Mouse (Mus musculus) layer of hippocampus, adult 11-12 months (tissue): Measurements from ENCODE around the gene Tsc22d3.

Source experiments
- DNase-seq: peaks from one replicate; pipeline ENCODE4 v3.0.0; 2022; ENCODE audit warnings: low spot score

Gene Tsc22d3

DNA sequence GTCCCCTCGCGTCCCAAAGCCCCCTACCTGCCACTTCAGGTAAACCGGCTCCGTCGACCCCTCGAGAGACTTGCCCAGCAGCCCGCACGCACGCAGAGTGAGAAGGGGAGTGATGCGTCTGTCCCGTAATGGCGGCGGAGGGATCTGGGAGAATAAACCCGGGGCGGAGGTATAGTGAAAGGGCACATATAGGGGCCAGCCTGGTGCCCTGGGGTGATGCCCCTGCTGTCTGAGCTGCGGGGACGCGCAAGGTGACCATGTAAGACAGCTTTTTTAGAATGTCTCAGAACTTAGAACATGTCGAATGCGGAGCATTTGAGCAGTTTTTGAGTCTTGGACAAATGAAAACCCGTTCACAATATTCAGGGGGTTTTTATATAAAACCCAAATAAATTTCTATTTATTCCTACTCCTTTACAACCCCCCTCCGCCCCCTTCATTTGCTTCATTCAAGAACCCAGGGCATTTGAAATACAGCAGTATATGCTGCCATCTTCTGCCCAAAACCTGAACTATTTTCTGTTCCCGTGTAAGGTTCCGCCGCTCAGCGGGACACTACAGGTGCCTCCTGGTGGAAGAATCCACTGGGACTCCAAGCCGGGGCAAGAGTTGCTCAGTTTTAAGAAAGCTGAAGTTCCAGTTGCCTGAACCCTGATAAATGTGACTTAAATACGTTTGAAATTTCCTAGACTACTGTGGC lies at the start of gene Tsc22d3:
Tsc22d3 (minus strand) TSS at position 250 of the 700 bp plus-strand sequence.
- peak; percentile 58 for DNase-seq

DNA sequence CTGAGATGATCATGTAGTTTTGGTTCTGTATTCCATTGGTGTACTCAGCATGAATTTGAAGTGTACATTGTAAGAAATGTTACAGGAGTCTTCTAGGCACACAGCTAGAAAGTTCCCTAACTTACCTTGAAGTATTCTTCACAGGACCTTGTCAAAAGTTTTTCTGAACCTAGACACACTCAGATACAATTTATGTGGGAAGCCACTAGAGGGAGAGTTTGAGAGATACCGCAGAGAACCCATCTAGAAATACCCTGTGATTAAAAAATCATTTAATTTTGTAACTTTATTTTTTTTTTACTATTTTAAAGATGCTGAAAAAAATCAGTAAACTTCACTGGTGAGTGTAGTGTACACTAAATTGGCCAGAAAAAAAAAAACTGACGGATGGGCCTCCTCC lies 39.1 kb upstream of the Tsc22d3 start:
- DNase-seq = no peak

GRCm38 (mm10) chrX:140638028-140638427 lies 37.6 kb upstream of the Tsc22d3 start:
- no peak for DNase-seq

GRCm38 (mm10) chrX:140624875-140625594 lies 24.6 kb upstream of the Tsc22d3 start:
- DNase-seq = no peak

DNA sequence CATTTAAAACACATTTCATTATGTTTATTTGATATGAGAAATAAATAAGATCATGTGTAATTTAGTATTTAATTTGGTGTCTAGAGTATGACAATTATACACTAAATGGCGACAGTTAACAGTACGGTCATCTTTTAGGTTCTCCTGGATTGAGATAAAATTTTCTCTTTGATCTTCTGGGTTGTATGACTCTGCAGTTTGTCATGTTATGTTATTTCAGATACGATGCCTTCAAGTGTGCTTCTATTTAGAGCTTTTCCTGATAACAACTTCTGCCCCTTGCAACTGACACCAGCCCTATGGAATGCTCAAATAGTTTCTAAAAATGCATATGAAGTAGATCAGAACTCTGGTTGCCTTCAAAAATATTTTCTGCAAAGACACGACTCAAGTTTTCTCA lies 9.5 kb upstream of the Tsc22d3 start:
- DNase-seq = no peak

- DNase-seq = no peak
These were observed 1.4 kb upstream of the Tsc22d3 start for GRCm38 (mm10) chrX:140601884-140602283.

GRCm38 (mm10) chrX:140601311-140601710 lies 852 bp upstream of the Tsc22d3 start:
- no peak for DNase-seq

DNA sequence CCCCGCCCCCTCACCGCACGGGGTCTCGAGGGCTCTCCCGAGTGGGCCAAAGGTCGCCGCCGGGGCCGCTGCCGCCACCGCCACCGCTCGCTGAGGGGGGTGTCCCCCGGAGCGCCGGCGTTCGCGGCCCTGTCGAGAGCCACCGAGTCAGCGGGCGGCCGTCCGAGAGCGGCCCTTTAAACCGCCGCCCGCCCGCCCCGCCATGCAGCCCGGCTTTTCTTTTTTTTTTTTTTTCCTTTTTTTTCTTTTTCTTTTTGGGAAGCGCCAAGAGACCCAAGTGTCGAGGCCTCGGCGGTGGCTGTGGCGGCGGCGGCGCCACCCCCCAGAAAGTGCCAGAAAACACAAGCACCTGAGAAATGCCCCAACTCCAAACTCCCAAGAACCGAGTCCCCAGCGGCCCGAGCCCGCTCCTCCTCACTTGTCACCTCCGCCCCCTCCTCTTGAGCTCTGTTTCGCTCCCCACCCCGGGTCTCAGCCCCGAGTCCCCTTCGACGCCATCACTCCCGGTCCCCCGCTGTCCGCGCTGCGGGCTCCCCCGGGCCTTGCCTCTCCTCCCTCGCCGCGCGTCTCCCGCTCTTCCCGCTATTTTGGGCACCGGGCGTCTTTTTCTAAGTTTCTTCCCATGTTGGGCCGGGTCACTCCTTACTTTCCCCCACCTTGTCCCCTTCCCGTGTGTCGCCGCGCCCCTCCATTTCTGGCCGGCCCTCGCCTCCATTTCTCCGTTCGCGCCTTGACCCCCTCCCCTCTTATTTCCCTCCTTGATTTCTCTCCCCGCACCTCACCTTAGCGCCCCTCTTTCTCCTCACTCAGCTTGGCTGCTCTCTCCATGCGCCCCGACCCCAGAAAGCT lies 674 bp downstream of the Tsc22d3 start:
- no peak for DNase-seq

GRCm38 (mm10) chrX:140598850-140599560 lies 1.5 kb downstream of the Tsc22d3 start:
- DNase-seq = peak; percentile 19

DNA sequence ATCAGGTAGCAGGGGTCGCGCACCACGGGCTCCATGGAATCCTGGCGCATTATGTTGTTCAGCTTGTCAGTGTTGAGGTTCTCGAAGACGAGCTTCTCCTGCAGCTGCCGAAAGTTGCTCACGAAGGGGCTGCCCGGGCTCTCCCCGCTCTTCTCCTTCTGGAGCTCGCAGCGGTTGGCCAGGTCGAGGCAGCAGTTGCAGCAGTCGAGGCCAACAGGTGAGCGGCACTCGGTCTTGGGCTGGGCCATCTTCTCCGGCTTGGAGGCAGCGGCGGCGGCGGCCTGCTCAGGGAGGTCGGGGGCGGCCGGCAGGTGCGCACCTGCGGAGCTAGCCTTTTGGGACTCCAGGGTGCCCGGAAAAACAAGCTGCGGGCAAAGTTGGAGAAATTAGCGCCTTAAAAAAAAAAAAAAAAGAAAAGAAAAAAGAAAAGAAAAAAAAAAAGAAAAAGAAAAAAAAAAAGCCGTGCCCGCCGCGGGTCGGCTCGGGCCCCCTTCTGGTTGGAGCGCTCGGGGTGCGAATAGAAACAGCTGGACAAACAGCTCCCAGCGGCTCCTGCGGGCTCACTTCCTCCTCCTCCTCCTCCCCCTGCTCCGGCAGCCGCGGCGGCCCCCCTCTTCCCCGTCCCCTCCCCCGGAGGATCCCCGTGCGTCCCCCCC lies 2.1 kb downstream of the Tsc22d3 start:
- no peak for DNase-seq

DNA sequence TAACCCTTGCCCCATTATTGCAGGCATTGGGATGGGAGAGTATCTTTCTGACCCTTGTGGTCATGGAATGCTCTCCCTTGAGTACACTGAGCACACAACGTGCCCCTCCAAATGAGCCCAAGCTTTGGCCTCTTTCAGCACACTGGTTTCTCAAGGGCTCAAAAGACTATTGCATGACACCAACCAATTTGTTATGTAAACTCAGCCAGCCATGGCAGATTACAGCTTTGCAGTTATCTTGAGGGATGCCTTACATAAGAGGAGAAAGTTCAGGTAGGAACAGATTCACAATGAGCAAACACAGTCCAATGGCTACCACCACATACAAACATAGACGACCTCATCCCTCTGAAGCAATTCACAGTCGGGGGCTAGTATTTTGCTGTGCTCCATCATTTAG lies 9.3 kb downstream of the Tsc22d3 start:
- DNase-seq = no peak

DNA sequence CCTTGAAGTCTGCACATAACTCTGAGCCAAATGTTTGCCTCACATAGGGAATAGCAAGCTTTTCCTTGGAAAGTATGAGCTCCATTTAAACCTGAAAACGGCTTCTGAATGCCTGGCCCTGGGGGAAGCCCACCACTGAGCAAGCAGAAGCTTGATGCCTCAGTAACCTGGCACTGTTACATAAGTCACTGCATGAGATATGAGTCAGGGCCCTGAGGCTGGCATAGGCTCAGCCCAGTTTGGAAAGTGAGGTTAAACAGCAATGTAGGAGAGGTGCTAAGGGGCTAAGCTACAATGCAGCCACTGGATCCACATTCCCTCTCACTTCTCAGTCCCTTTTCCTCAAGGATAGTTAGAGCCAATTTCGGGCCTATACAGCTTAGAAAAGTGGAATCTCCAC lies 10.3 kb downstream of the Tsc22d3 start:
- no peak for DNase-seq

DNA sequence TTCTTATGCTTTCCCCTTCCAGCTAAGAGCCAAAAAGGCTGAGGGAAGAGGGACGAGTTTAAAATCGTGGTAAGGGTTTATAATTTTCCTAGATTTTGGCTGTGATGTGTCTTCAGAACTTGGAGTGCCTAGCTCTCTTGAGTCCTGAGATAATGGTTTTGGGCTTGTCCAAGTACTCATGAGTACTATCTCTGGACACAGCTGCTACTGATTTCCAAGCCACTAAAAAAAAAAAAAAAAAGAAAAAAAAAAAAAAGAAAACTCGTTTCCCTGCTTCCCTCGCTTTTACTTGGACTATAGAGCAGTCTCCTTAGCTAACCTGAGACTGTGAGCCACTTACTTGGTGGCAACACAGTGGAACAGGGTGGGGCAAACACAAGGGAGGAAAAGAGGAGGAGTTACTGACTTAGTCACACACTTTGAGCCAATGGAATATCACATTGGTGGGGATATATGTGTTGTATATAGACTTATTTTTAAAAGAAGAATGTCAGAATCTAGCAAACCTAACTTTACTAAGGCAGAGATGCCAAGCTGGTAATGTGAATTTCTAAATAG lies 11.2 kb downstream of the Tsc22d3 start:
- no peak for DNase-seq

DNA sequence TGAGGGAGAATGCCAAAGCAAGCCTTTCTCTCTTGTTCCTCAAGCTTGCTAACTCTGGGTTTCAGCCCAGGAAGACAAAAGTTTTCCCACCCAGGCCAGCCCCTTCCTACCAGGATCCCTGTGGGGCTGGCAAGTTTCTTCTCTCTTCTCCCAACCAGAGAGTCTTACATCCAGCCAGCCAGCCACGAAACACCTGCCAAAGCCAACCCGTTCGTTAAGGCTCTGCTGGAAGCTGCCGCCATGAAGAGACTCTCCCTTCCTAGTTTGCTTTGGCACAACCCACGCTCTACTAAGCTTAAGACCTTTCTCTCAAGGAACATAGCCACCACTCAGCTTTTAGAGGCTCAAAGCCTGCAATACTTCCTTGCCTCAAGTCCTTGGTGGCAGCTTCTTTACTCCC lies 11.9 kb downstream of the Tsc22d3 start:
- DNase-seq = no peak

DNA sequence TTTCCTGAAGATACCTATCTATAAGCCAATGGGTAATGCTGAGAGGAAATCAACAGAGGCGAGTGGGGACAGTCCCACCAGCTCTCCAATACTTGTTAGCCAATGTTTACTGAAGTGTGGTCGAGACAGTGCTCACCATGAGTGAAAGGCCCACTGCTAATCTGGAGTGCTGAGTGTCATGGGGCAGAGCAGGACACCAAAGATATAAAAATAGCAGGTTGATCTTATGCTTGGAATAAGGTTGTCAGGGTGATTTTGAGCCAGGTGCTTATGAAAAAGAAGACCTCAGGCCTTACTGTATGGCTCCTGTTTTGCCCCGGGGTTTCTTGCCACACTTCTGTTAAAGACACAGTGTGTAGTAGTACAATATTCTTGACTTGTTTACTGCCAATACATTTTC lies 20.0 kb downstream of the Tsc22d3 start:
- no peak for DNase-seq

DNA sequence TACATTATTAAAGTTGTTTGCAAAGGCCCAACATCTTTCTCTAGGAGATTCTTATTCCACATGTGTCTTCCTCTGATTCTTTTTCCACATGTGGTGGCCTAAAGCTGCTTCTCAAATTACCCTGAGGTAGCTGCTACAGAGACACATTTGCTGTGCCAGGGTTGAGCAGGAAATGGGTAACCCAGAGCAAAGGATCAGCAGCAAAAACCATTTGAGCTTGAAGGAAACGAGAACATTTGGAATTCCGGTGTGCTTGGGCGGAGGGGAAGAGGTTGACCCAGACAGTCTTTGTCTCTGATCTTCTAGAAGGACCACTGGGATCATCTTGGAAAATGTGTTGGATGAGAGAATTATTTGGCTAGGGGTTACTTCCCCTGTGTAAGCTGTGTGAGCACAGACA lies 24.8 kb downstream of the Tsc22d3 start:
- DNase-seq = no peak

DNA sequence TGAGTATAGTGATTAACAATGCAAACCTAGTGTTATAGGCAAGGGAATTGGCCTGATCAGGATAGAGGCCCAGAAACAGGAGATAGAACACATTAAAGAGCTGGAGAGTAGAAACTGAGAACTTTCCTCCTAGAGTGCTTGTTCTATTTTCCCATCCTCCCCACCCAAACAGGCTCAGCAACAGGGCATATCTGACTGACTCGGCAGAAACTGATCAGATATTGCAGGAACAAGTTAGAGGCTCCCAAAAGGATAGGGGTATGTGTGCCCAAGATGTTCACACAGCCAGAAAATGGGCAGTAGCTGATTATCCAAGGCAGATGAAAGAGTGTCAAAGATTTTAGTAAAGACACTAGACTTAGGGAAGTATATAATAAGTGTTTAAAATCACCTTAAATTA lies 25.3 kb downstream of the Tsc22d3 start:
- no peak for DNase-seq

- no peak for DNase-seq
These were observed 27.6 kb downstream of the Tsc22d3 start for GRCm38 (mm10) chrX:140572702-140573338.

GRCm38 (mm10) chrX:140569595-140569994 lies 30.9 kb downstream of the Tsc22d3 start:
- DNase-seq = no peak

DNA sequence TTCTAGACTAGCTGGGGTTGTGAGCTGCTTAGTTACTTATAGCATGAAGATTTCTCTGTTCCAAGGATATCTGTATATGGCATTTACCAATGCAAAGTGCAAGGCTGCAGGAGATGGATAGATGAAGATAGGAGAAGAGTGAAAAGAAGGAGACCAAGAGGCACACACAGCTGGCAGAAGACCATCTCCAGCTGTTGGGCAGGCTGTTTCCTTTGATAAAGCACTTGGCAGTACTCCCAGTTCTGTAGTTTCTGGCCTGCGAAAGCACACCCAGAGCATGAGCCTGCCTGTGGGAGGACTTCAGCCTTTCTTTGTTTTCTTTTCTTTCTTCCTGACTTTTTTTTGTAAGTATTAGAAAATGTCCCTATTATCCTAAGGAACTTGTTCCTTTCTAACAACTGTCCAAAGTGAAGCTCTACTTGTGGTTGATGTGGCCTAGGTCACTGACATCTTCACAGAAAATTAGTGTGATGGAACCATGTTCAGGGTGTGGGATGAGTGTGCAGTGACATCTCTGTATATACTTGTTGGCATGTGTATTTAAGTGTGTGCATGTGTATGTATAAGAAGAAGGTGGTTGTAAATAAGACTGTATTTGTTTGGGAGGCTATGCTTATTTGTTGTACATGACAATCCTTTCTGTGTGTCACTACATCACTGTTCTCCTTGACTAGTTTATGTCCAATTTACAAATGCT lies 32.6 kb downstream of the Tsc22d3 start:
- DNase-seq = peak; percentile 9
